Mouse (Mus musculus) olfactory bulb, adult 2 months (tissue): ENCODE results near the gene Srsf6. TPM values are rescaled to one million over a fixed set of nuclear protein-coding genes. Genes with fewer than 3 reads are reported as not detected.

ENCODE experiments used
- H3K27ac ChIP-seq: fragments of 200-500 bp; 2 replicates; pipeline ENCODE4 v1.5.1; 2012; ENCODE audit warnings: low read depth, low read length; ENCODE audit not compliant: insufficient read depth
- H3K4me1 ChIP-seq: fragments of 200-500 bp; 2 replicates; pipeline ENCODE4 v1.6.1; 2012; ENCODE audit warnings: low read length; ENCODE audit not compliant: control insufficient read depth, insufficient read depth
- H3K4me3 ChIP-seq: fragments of 200-500 bp; 2 replicates; pipeline ENCODE4 v1.5.1; 2012; ENCODE audit warnings: mild to moderate bottlenecking, low read depth, low read length, moderate library complexity; ENCODE audit not compliant: insufficient read depth
- CTCF ChIP-seq: fragments of 200-500 bp; IDR thresholded peaks from 2 replicates; pipeline ENCODE4 v1.5.1; 2012; ENCODE audit warnings: low read depth, mild to moderate bottlenecking, low read length, moderate library complexity; ENCODE audit not compliant: insufficient read depth
- POLR2A ChIP-seq: fragments of 200-500 bp; IDR thresholded peaks from 2 replicates; pipeline ENCODE4 v1.6.1; 2012; ENCODE audit warnings: mild to moderate bottlenecking, low read depth, low read length, moderate library complexity; ENCODE audit not compliant: insufficient read depth
- WGBS: fragments of 180-500 bp; shearing (Covaris S2); methylation state at CpG from one replicate; pipeline ENCODE4 v1.1.7; 2018; 5-methylcytosine and 5-hydroxymethylcytosine counted together
- polyA plus RNA-seq: library from polyadenylated mRNA; stranded (reverse); fragments of >200 nt; gene quantifications from 2 replicates; pipeline ENCODE4 v1.2.4, GENCODE M21; 2012; ENCODE audit warnings: low replicate concordance; ENCODE audit not compliant: missing spikeins, insufficient read depth, insufficient read length

The Srsf6 gene
- polyA plus RNA-seq, 1 experiment = 181 TPM

- TF ChIP-seq CTCF = no peak
- TF ChIP-seq POLR2A = no peak
- peaks cover 24% of the 10 kb centered on the region for H3K4me1 ChIP-seq
- no peak overlapping the region for H3K27ac ChIP-seq
- no peak overlapping the region for H3K4me3 ChIP-seq
- WGBS = 84% methylated on average over 7 of the region's 7 CpGs
These were observed 41.4 kb downstream of the Srsf6 start for GRCm38 (mm10) chr2:162972752-162973151.

- 84% methylated on average over 5 of the region's 5 CpGs for WGBS
- H3K27ac ChIP-seq = no peak overlapping the region
- TF ChIP-seq POLR2A = no peak
- no peak for TF ChIP-seq CTCF
- H3K4me3 ChIP-seq = no peak overlapping the region
- peaks cover 24% of the 10 kb centered on the region for H3K4me1 ChIP-seq
These were observed 41.9 kb downstream of the Srsf6 start for GRCm38 (mm10) chr2:162973206-162973605.

GRCm38 (mm10) chr2:162973637-162974036 is 42.3 kb downstream of the Srsf6 start:
- no peak for TF ChIP-seq POLR2A
- TF ChIP-seq CTCF = no peak
- 21% methylated on average over 11 of the region's 11 CpGs for WGBS

DNA sequence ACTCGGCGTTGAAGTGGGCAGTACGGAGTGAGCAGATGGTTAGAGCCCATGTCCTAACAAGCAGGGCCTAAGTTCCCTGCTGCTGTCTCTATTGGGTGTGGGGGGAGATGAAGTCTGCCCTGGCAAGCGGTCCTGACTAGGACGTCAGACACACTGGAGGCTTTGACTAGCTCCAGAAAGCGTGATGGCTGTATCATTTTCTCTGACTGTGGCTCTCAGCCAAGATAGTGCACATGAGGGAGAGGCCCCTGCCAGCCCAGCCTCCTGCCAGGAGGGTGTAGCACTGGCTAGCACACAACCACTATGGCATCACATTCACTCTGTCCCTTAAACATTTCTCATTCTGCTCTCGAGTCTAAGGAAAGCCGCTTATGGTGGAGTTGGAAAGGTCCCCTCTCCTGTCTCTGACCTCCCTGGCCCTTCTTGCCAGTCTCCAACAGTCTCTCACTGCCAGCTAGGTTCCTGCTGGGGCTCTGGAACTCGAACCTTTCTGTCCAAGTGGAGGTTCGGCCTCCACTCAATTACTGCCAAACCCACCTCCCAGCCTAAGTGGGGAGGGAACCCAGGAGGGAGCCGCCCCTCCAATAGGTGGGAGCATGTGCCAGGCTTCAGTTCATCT is 43.9 kb downstream of the Srsf6 start:
- H3K4me3 ChIP-seq = no peak overlapping the region
- H3K27ac ChIP-seq = no peak overlapping the region
- 61% methylated on average over 11 of the region's 11 CpGs for WGBS
- TF ChIP-seq POLR2A (no peak), CTCF (no peak)
- H3K4me1 ChIP-seq = peaks cover 24% of the 10 kb centered on the region

More at GRCm38 (mm10) chr2:162973637-162974036, 42.3 kb downstream of the Srsf6 start:
- no peak overlapping the region for H3K27ac ChIP-seq
- H3K4me1 ChIP-seq = peaks cover 24% of the 10 kb centered on the region
- H3K4me3 ChIP-seq = no peak overlapping the region

GRCm38 (mm10) chr2:162976001-162976400 is 44.7 kb downstream of the Srsf6 start:
- TF ChIP-seq POLR2A (no peak), CTCF (no peak)
- 57% methylated on average over 4 of the region's 4 CpGs for WGBS
- Histone ChIP-seq H3K4me1 (peaks cover 24% of the 10 kb centered on the region), H3K4me3 (no peak overlapping the region), H3K27ac (no peak overlapping the region)

DNA sequence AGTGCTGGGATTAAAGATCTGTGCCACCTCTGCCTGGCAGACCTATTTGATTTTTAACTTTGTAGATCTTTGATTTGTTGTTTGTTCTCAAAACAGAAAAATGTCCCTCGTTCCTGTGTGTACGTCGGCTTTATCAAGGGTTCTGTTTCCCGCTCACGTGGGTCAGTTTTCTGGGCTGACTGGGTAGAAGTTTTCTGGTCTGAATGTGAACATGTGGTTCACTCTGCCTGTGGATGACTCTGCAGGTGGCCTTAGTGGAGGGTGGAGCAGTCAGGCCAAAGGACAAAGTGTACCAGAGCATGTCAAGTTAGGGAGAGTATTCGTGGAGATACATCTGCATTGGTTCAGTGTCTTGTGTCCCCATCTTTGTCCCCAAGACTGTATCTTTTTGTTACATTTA is 53.1 kb downstream of the Srsf6 start:
- H3K27ac ChIP-seq = no peak overlapping the region
- TF ChIP-seq CTCF = no peak
- no peak for TF ChIP-seq POLR2A
- WGBS = 96% methylated on average over 6 of the region's 6 CpGs
- no peak overlapping the region for H3K4me3 ChIP-seq
- H3K4me1 ChIP-seq = no peaks in the 10 kb centered on the region

- WGBS = 18% methylated on average over 3 of the region's 3 CpGs
- Histone ChIP-seq H3K27ac (no peak overlapping the region), H3K4me1 (no peaks in the 10 kb centered on the region), H3K4me3 (no peak overlapping the region)
- TF ChIP-seq POLR2A = no peak
- no peak for TF ChIP-seq CTCF
These were observed 54.6 kb downstream of the Srsf6 start for GRCm38 (mm10) chr2:162985923-162986322.

Other genes with a start within 250 kb of the Srsf6 start
- gene L3mbtl1, start 11.9 kb downstream of the Srsf6 start, polyA plus RNA-seq = not detected in 2 replicates
- not detected in 2 replicates for gene Sgk2, start 55.8 kb downstream of the Srsf6 start, polyA plus RNA-seq
- not detected in 2 replicates for gene Ift52, start 85.8 kb downstream of the Srsf6 start, polyA plus RNA-seq
- not detected in 2 replicates for gene Mybl2, start 123.2 kb downstream of the Srsf6 start, polyA plus RNA-seq
- not detected in 2 replicates for gene Gtsf1l, start 156.3 kb downstream of the Srsf6 start, polyA plus RNA-seq